Mouse (Mus musculus) liver, embryonic 11.5 days (tissue): ENCODE data around the gene Ptov1. TPM values are rescaled to one million over a fixed set of nuclear protein-coding genes. Genes with fewer than 3 reads are reported as not detected.
A peak's percentile ranks its signal among the peaks of the same experiment; 100 is the strongest.

ENCODE experiments used
- ATAC-seq: fragments of 200-750 bp; cut with Nextera tagmentation; replicated peaks from 2 replicates; pipeline ENCODE4 v1.8.0; 2017; ENCODE audit warnings: moderate number of reproducible peaks, mild to moderate bottlenecking, moderate TSS enrichment, moderate library complexity; ENCODE audit not compliant: low FRiP score
- DNase-seq: peaks from one replicate; pipeline ENCODE4 v3.0.0-alpha.2; 2017; ENCODE audit warnings: low spot score
- H3K27ac ChIP-seq: fragments of 300-500 bp; sonication (generic); 2 replicates; pipeline ENCODE4 v1.5.1; 2014; ENCODE audit warnings: mild to moderate bottlenecking, low read depth, low read length, control low read depth
- H3K27me3 ChIP-seq: fragments of 300-500 bp; sonication (generic); replicated peaks from 2 replicates; pipeline ENCODE4 v1.6.1; 2014; ENCODE audit warnings: low read length, mixed read lengths; ENCODE audit not compliant: control insufficient read depth, insufficient read depth
- H3K36me3 ChIP-seq: fragments of 300-500 bp; sonication (generic); 2 replicates; pipeline ENCODE4 v1.6.1; 2014; ENCODE audit warnings: mild to moderate bottlenecking, low read length, moderate library complexity, mixed read lengths; ENCODE audit not compliant: control insufficient read depth, insufficient read depth
- H3K4me1 ChIP-seq: fragments of 300-500 bp; sonication (generic); replicated peaks from 2 replicates; pipeline ENCODE4 v1.6.1; 2014; ENCODE audit warnings: low read length, mixed read lengths; ENCODE audit not compliant: control insufficient read depth, insufficient read depth
- H3K4me2 ChIP-seq: fragments of 300-500 bp; sonication (generic); 2 replicates; pipeline ENCODE4 v1.6.1; 2014; ENCODE audit warnings: mild to moderate bottlenecking, control low read depth, moderate library complexity
- H3K4me3 ChIP-seq: fragments of 300-500 bp; sonication (generic); 2 replicates; pipeline ENCODE4 v1.5.1; 2014; ENCODE audit warnings: low read depth, low read length, control low read depth
- H3K9ac ChIP-seq: fragments of 300-500 bp; sonication (generic); 2 replicates; pipeline ENCODE4 v1.6.1; 2014; ENCODE audit warnings: low read depth, low read length, control low read depth
- H3K9me3 ChIP-seq: fragments of 300-500 bp; sonication (generic); 2 replicates; pipeline ENCODE4 v1.6.1; 2016; ENCODE audit warnings: low read length, inconsistent platforms, mixed read lengths; ENCODE audit not compliant: control insufficient read depth
- WGBS: fragments of 180-500 bp; shearing (Covaris S2); extraction: QIAGEN DNeasy Blood & Tissue Kit; methylation state at CpG from one replicate; pipeline ENCODE4 v1.1.7; 2014; 5-methylcytosine and 5-hydroxymethylcytosine counted together
- microRNA counts: library from miRNA; unstranded; fragments of <30 nt; microRNA quantifications from one replicate; lab custom pipeline; 2015
- microRNA-seq: library from miRNA; unstranded; fragments of <30 nt; microRNA quantifications from one replicate; pipeline ENCODE4, GENCODE M21; 2017; ENCODE audit warnings: borderline number of aligned reads
- polyA plus RNA-seq: library from polyadenylated mRNA; unstranded; fragments of >200 nt; fragmentation: Nextera tagmentation; extraction: Ambion mirVana; gene quantifications from 2 replicates; pipeline ENCODE4 v1.2.1, GENCODE M21; 2014

Gene Ptov1
- polyA plus RNA-seq, 1 experiment from 2014 or later, result 162 TPM

- H3K27ac ChIP-seq, result peak within 1 kb of the TSS; percentile 97
- H3K9me3 ChIP-seq, result no peaks in the 10 kb centered on the region
- no peaks in the 10 kb centered on the region for H3K27me3 ChIP-seq
- peak within 1 kb of the TSS; percentile 96 for H3K9ac ChIP-seq
- H3K36me3 ChIP-seq, result peaks cover 19% of the 10 kb centered on the region
- WGBS, result under 1% methylated on average over 60 of the region's 62 CpGs
- peaks cover 40% of the 10 kb centered on the region for H3K4me1 ChIP-seq
- H3K4me3 ChIP-seq, result peak within 1 kb of the TSS; percentile 88
- ATAC-seq (peak; percentile 88), DNase-seq (peak; percentile 99)
- H3K4me2 ChIP-seq, result peak within 1 kb of the TSS; percentile 99
These were observed 53.7 kb downstream of the Ptov1 start, which contains the start of the genes Nup62 and Il4i1 for GRCm38 (mm10) chr7:44815721-44816469. Nup62 (plus strand) TSS chr7:44816088. Il4i1 (plus strand) TSS chr7:44816387.

DNA sequence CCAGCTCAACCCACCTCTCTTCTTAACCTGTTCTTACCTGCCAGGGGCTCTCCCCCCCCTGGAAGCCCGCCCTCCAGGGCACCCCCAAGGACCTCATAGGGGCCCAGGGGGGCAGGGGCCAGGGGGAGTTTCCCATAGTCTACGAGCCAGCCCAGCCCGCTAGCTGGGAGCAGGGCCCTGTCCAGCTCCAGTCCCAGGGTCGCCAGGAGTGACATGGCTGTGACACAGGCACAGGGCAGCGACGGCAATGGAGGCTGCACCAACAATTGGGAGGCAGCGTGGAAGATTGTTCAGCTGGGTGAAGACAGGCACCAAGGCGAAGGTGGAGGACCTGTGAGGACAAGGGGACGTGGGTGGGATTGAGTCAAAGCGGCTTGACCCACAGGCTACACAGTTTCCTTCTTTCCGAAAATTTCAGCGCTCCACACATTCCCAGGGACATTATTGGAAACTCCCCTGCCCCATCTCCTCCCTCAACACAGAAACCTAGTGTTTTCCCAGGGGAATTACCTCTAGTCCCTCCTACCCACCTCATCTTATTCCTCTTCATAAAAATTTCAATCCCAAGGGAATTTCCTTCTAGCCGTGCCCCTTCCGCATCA lies 54.5 kb downstream of the Ptov1 start:
- Histone ChIP-seq H3K4me3 (peak overlapping the region; percentile 88), H3K9ac (peak overlapping the region; percentile 96), H3K36me3 (peaks cover 14% of the 10 kb centered on the region), H3K27ac (peak overlapping the region; percentile 97), H3K27me3 (no peaks in the 10 kb centered on the region), H3K4me1 (peaks cover 32% of the 10 kb centered on the region), H3K9me3 (no peaks in the 10 kb centered on the region), H3K4me2 (peak overlapping the region; percentile 99)
- ATAC-seq, result no peak
- 38% methylated on average over 14 of the region's 14 CpGs for WGBS
- DNase-seq, result peak; percentile 32

- Histone ChIP-seq H3K27me3 (no peaks in the 10 kb centered on the region), H3K9ac (no peak overlapping the region), H3K4me1 (peaks cover 25% of the 10 kb centered on the region), H3K36me3 (peaks cover 14% of the 10 kb centered on the region), H3K27ac (no peak overlapping the region), H3K9me3 (no peaks in the 10 kb centered on the region), H3K4me3 (no peak overlapping the region), H3K4me2 (peak overlapping the region; percentile 99)
- DNase-seq (peak; percentile 22), ATAC-seq (no peak)
- WGBS, result 89% methylated on average over 4 of the region's 4 CpGs
These were observed 55.2 kb downstream of the Ptov1 start for GRCm38 (mm10) chr7:44814423-44814822.

DNA sequence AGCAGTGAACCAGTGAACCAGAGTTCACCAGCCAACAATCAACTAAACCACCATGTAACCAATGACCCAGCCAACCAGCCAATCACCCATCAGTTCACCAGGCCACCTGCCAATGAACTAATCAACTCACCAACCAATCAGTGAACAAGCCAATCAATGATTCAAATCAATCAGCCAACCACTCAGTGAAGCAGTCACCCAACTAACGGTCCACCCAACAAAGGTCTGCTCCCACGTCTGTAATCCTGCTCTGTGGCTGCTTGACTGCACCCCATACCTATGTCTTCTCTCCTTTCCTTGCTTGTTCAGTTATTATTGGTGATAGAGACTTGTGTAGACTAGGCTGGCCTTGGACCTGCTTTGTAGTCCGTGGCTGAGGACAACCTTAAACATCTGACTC lies 55.6 kb downstream of the Ptov1 start:
- Histone ChIP-seq H3K36me3 (peaks cover 14% of the 10 kb centered on the region), H3K27ac (no peak overlapping the region), H3K27me3 (no peaks in the 10 kb centered on the region), H3K4me1 (peaks cover 21% of the 10 kb centered on the region), H3K9ac (no peak overlapping the region), H3K4me3 (no peak overlapping the region), H3K4me2 (0 out of 2 replicates have a peak overlapping the region, but pooled peaks have one; percentile 4), H3K9me3 (no peaks in the 10 kb centered on the region)
- DNase-seq, result peak; percentile 20
- WGBS, result 94% methylated on average over 3 of the region's 3 CpGs
- no peak for ATAC-seq

MicroRNAs within 50 kb of the gene (microRNA counts, 519-probe panel; counts per million panel counts)
- not detected for microRNA mmu-miR-707 (lab: Ali Mortazavi, UCI)

Small RNA genes lying within 50 kb of the gene (microRNA-seq; reads per million reads assigned to microRNA genes)
- not detected for gene Mir707

Other genes with a start within 250 kb of the Ptov1 start
- gene Myh14, start 198.9 kb downstream of the Ptov1 start, polyA plus RNA-seq, result 0.66 and 0.68 TPM in 2 replicates
- not detected in 2 replicates for gene Izumo2, start 161.0 kb downstream of the Ptov1 start, polyA plus RNA-seq
- gene Vrk3, start 121.4 kb downstream of the Ptov1 start, polyA plus RNA-seq, result 36.4 and 39.2 TPM in 2 replicates
- gene Zfp473, start 118.7 kb downstream of the Ptov1 start, polyA plus RNA-seq, result 2.7 TPM in 2 replicates
- gene Nup62, start 53.7 kb downstream of the Ptov1 start, polyA plus RNA-seq, result 85.7 and 91.4 TPM in 2 replicates
- 1.3 and 2.9 TPM in 2 replicates for gene Il4i1, start 53.4 kb downstream of the Ptov1 start, polyA plus RNA-seq
- gene Atf5, start 53.1 kb downstream of the Ptov1 start, polyA plus RNA-seq, result 3.9 and 4.2 TPM in 2 replicates
- 46.5 and 53.9 TPM in 2 replicates for gene Akt1s1, start 20.8 kb downstream of the Ptov1 start, polyA plus RNA-seq
- gene Tbc1d17, start 20.7 kb downstream of the Ptov1 start, polyA plus RNA-seq, result 50.5 and 53.3 TPM in 2 replicates
- 30.9 and 32.5 TPM in 2 replicates for gene Pnkp, start 12.6 kb downstream of the Ptov1 start, polyA plus RNA-seq
- gene Med25, start 22.9 kb upstream of the Ptov1 start, polyA plus RNA-seq, result 66.8 and 72.5 TPM in 2 replicates
- gene Fuz, start 26.3 kb upstream of the Ptov1 start, polyA plus RNA-seq, result 15.5 and 17.6 TPM in 2 replicates
- 100 and 111 TPM in 2 replicates for gene Ap2a1, start 59.7 kb upstream of the Ptov1 start, polyA plus RNA-seq
- 0.10 TPM in 1 of 2 replicates, not detected in the other for gene Tsks, start 73.4 kb upstream of the Ptov1 start, polyA plus RNA-seq
- 8.2 and 8.5 TPM in 2 replicates for gene Cpt1c, start 105.1 kb upstream of the Ptov1 start, polyA plus RNA-seq
- 175 and 186 TPM in 2 replicates for gene Prmt1, start 116.8 kb upstream of the Ptov1 start, polyA plus RNA-seq
- 76.2 and 88.4 TPM in 2 replicates for gene Irf3, start 127.9 kb upstream of the Ptov1 start, polyA plus RNA-seq
- 39.6 and 41.1 TPM in 2 replicates for gene Bcl2l12, start 128.9 kb upstream of the Ptov1 start, polyA plus RNA-seq
- 37.5 and 40.1 TPM in 2 replicates for gene Scaf1, start 146.6 kb upstream of the Ptov1 start, polyA plus RNA-seq
- 19.3 and 21.6 TPM in 2 replicates for gene Rras, start 148.2 kb upstream of the Ptov1 start, polyA plus RNA-seq
- 7.3 and 8.7 TPM in 2 replicates for gene Prr12, start 183.1 kb upstream of the Ptov1 start, polyA plus RNA-seq
- gene Nosip, start 192.6 kb upstream of the Ptov1 start, polyA plus RNA-seq, result 60.9 and 63.0 TPM in 2 replicates
- gene Prrg2, start 192.9 kb upstream of the Ptov1 start, polyA plus RNA-seq, result 12.0 and 12.4 TPM in 2 replicates
- gene Rcn3, start 222.4 kb upstream of the Ptov1 start, polyA plus RNA-seq, result 146 and 163 TPM in 2 replicates
- 33.2 and 33.8 TPM in 2 replicates for gene Fcgrt, start 234.1 kb upstream of the Ptov1 start, polyA plus RNA-seq